Mouse (Mus musculus): ENCODE measurements around the gene Tdg. TPM values are rescaled to one million over a fixed set of nuclear protein-coding genes. Genes with fewer than 3 reads are reported as not detected.
"Not testable (repeated sequence)": the region's sequence is repeated elsewhere in the genome, so short reads cannot be mapped to it uniquely, and the experiment has no call there.

Gene Tdg
- total RNA-seq (2012; rRNA removed) (63.0 and 70.0 TPM in 2 replicates), total RNA-seq (2014; rRNA removed) (85.8 and 88.9 TPM in 2 replicates), polyA plus RNA-seq (2012; ENCODE audit: insufficient read length, low read depth) (115 and 129 TPM in 2 replicates)

- Histone ChIP-seq H3K4me1 (ENCODE audit: control insufficient read depth in 1 of 2, insufficient read depth in 2 of 2) (peaks cover 4 to 26% of the 10 kb centered on the region in 2 experiments; a peak in 3 of 4 replicates), H3K4me3 (replicated peaks in 1 of 3; ENCODE audit: low read depth in 2 of 3, low read length in 2 of 3, poor library complexity in 1 of 3) (peak within 1 kb of the TSS; percentile 86 to 93 (median 90)), H3K27ac (ENCODE audit: insufficient read depth, low read depth) (peak within 1 kb of the TSS; percentile 94), H3K4me2 (ENCODE audit: insufficient read depth, low read depth, poor library complexity, severe bottlenecking) (peak within 1 kb of the TSS; percentile 83), H3K36me3 (replicated peaks in 1 of 2; ENCODE audit: control insufficient read depth in 1 of 2, insufficient read depth in 1 of 2, low read length in 1 of 2) (peaks cover 0 to 28% of the 10 kb centered on the region in 2 experiments), H3K79me2 (replicated peaks; ENCODE audit: control insufficient read depth, extremely low read depth, insufficient read depth, poor library complexity, severe bottlenecking) (peaks cover 27% of the 10 kb centered on the region), H3K9ac (ENCODE audit: insufficient read depth, low read depth) (peak within 1 kb of the TSS; percentile 98)
- dilution Hi-C loops (cut with MboI; ENCODE audit: extremely low pct_ligation_motif_present, extremely low pct_unique_long_range_greater_than_20kb, low sequenced_read_pairs); in situ Hi-C loops (cut with MboI; ENCODE audit: low pct_ligation_motif_present, low pct_unique_long_range_greater_than_20kb, low sequenced_read_pairs); H3K27me3 ChIP-seq (replicated peaks); H3K9me3 ChIP-seq (replicated peaks; ENCODE audit: low read length): not testable (repeated sequence)
- TF ChIP-seq ZMIZ1 (IDR thresholded peaks at IDR 0.05; ENCODE audit: low read depth, low read length) (peak; percentile 70), TCF12 (IDR thresholded peaks at IDR 0.05; ENCODE audit: low read depth, low read length) (peak; percentile 78; the same call in 1 of the 2 replicates), BHLHE40 (IDR thresholded peaks at IDR 0.05; ENCODE audit: low read depth, low read length) (peak; percentile 63), HCFC1 (IDR thresholded peaks at IDR 0.05; ENCODE audit: low read depth, low read length) (peak; percentile 71), NRF1 (IDR thresholded peaks at IDR 0.05; ENCODE audit: low read depth, low read length) (peak; percentile 82), KAT2A (IDR thresholded peaks at IDR 0.05; ENCODE audit: insufficient replicate concordance, low read length) (peak; percentile 58; the same call in 1 of the 2 replicates), MXI1 (IDR thresholded peaks at IDR 0.05; ENCODE audit: low read depth, low read length) (peak; percentile 78), POLR2A (IDR thresholded peaks at IDR 0.05; ENCODE audit: low read depth, low read length) (peak; percentile 71), TBP (conservative IDR thresholded peaks at IDR 0.05; ENCODE audit: low read depth, low read length) (0 out of 2 replicates have a peak, but pooled peaks have one; percentile 48), CHD2 (IDR thresholded peaks at IDR 0.05; ENCODE audit: low read length) (peak; percentile 65; the same call in 1 of the 2 replicates), USF2 (conservative IDR thresholded peaks at IDR 0.05; ENCODE audit: low read depth, low read length) (peak; percentile 81), USF1 (IDR thresholded peaks at IDR 0.05; ENCODE audit: low read depth, low read length) (peak; percentile 88), POLR2AphosphoS2 (IDR thresholded peaks at IDR 0.05; ENCODE audit: low read depth, low read length) (peak; percentile 75; the same call in 1 of the 2 replicates), IRF4 (IDR thresholded peaks at IDR 0.05; ENCODE audit: low read depth, low read length) (0 out of 2 replicates have a peak, but pooled peaks have one; percentile 12), NELFE (IDR thresholded peaks at IDR 0.05; ENCODE audit: low read depth, low read length) (peak; percentile 85), ELF1 (IDR thresholded peaks at IDR 0.05; ENCODE audit: low read depth, low read length) (peak; percentile 78), MAZ (IDR thresholded peaks at IDR 0.05; ENCODE audit: low read depth, low read length) (0 out of 2 replicates have a peak, but pooled peaks have one; percentile 40), ETS1 (conservative IDR thresholded peaks at IDR 0.05; ENCODE audit: low read depth, low read length) (peak; percentile 22), RCOR1 (conservative IDR thresholded peaks at IDR 0.05; ENCODE audit: low read depth, low read length) (0 out of 2 replicates have a peak, but pooled peaks have one; percentile 39), MAX (IDR thresholded peaks at IDR 0.05; ENCODE audit: low read length) (peak; percentile 91), MAFK (IDR thresholded peaks at IDR 0.05; ENCODE audit: insufficient replicate concordance, low read length) (peak; percentile 33; the same call in 1 of the 2 replicates), MEF2A (IDR thresholded peaks at IDR 0.05; ENCODE audit: borderline replicate concordance, low read depth, low read length) (peak; percentile 46)
- DNase-seq (ENCODE audit: extremely low read depth), result peak; percentile 93
Observed at GRCm38 (mm10) chr10:82629586-82630255, at the start of gene Tdg. Tdg (plus strand) TSS chr10:82629828.
